Mouse (Mus musculus): Measurements from ENCODE around the gene Ern2. TPM values are rescaled to one million over a fixed set of nuclear protein-coding genes. Genes with fewer than 3 reads are reported as not detected.

Gene Ern2
- 2.4 and 3.6 TPM in 2 replicates for total RNA-seq (2014; rRNA removed)
- 2.0 and 2.6 TPM in 2 replicates for polyA plus RNA-seq (2015; fragmentation: Nextera tagmentation; extraction: Ambion mirVana)

DNA sequence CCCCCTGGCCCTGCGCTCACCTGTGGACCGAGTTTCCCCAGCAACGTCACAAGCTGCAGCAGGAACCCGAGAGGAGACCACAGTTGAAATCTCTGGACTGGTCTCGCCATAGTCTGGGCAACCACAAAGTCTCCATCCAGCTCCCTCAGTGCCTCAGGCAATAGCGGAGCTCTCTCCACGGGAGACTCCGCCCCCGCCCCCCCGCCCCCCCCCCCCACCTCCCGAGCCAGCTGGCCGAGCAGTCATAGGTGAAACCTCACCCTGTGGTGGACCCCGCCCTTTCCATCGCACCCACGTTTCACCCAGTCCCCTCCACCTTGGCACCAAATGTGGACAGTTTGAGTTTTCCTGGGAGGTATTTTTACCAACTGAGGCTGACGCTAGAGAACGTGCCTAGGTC, at the start of gene Ern2:
Gene Ern2 (minus strand): TSS at position 165 of the 400 bp plus-strand sequence.
- DNase-seq (ENCODE audit: low spot score) = no peak
- H3K27me3 ChIP-seq (ENCODE audit: insufficient read depth, low read length) = no peaks in the 10 kb centered on the region
- WGBS = 21% methylated on average over 16 of the region's 17 CpGs
- H3K9ac ChIP-seq (replicated peaks; ENCODE audit: low read length, poor library complexity, severe bottlenecking) = no peak within 1 kb of the TSS
- no peaks in the 10 kb centered on the region for H3K9me3 ChIP-seq (ENCODE audit: low read length)
- TF ChIP-seq CTCF (IDR thresholded peaks at IDR 0.05) = no peak
- H3K27ac ChIP-seq (ENCODE audit: low read depth, low read length) = no peak within 1 kb of the TSS
- H3K36me3 ChIP-seq (ENCODE audit: insufficient read depth, low read length) = no peaks in the 10 kb centered on the region
- H3K4me3 ChIP-seq (ENCODE audit: low read depth, low read length) = no peak within 1 kb of the TSS
- H3K4me2 ChIP-seq (ENCODE audit: low read depth, low read length, poor library complexity, severe bottlenecking) = peak within 1 kb of the TSS; percentile 28
- H3K4me1 ChIP-seq (ENCODE audit: insufficient read depth, low read length) = no peaks in the 10 kb centered on the region
- no peak for ATAC-seq (ENCODE audit: low FRiP score)

DNA sequence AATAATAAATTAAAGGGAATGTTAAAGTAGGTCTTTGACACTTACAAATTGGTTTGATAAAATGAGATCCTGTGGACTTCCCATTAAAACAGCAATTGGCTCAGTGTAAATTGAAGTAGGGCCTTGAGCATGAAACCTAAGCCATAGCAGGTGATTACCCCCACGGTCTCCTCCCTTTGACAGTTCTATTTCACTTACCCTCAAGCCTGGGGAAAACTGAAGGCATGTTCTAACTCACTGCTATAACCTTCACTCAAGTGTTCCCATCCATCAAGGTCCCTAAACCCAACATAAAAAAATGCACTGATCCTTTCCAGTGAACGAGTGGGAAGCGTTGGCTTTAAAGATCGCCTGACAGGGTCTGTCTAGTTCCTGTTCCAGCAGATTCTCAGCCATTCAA, 44.9 kb upstream of the Ern2 start:
- WGBS = 73% methylated on average over 4 of the region's 4 CpGs
- Histone ChIP-seq H3K9ac (replicated peaks; ENCODE audit: low read length, poor library complexity, severe bottlenecking) (no peak overlapping the region), H3K4me3 (ENCODE audit: low read depth, low read length) (no peak overlapping the region), H3K36me3 (ENCODE audit: insufficient read depth, low read length) (no peaks in the 10 kb centered on the region), H3K9me3 (ENCODE audit: low read length) (no peaks in the 10 kb centered on the region), H3K27ac (ENCODE audit: low read depth, low read length) (no peak overlapping the region), H3K4me2 (ENCODE audit: low read depth, low read length, poor library complexity, severe bottlenecking) (no peak overlapping the region), H3K27me3 (ENCODE audit: insufficient read depth, low read length) (no peaks in the 10 kb centered on the region), H3K4me1 (ENCODE audit: insufficient read depth, low read length) (no peaks in the 10 kb centered on the region; the same call in 1 of the 2 replicates)
- TF ChIP-seq CTCF (IDR thresholded peaks at IDR 0.05) = no peak
- no peak for ATAC-seq (ENCODE audit: low FRiP score)
- no peak for DNase-seq (ENCODE audit: low spot score)

DNA sequence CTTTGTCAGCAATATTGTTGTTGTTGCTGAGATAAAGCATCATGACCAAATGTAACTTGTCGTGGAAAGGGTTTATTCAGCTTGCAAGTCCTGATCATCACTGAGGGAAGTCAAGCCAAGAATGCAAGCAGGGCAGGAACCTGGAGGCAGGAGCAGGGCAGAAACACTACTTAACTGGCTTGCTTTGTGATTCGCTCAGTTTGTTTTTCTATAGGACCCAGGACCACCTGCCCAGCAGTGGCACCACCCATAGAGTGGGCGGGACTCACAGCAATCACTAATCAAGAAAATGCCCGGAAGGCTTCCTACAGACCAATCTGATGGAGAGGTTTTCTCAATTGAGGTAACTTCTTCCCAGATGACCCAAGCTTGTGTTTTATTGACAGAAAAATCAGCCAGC, 43.9 kb upstream of the Ern2 start:
- DNase-seq (ENCODE audit: low spot score) = no peak
- WGBS = 74% methylated on average over 4 of the region's 4 CpGs
- ATAC-seq (ENCODE audit: low FRiP score) = no peak
- H3K27ac ChIP-seq (ENCODE audit: low read depth, low read length) = no peak overlapping the region
- H3K4me1 ChIP-seq (ENCODE audit: insufficient read depth, low read length) = no peaks in the 10 kb centered on the region
- TF ChIP-seq CTCF (IDR thresholded peaks at IDR 0.05) = no peak
- no peak overlapping the region for H3K4me2 ChIP-seq (ENCODE audit: low read depth, low read length, poor library complexity, severe bottlenecking)
- H3K27me3 ChIP-seq (ENCODE audit: insufficient read depth, low read length) = no peaks in the 10 kb centered on the region
- H3K9me3 ChIP-seq (ENCODE audit: low read length) = no peaks in the 10 kb centered on the region
- H3K9ac ChIP-seq (replicated peaks; ENCODE audit: low read length, poor library complexity, severe bottlenecking) = no peak overlapping the region
- H3K36me3 ChIP-seq (ENCODE audit: insufficient read depth, low read length) = no peaks in the 10 kb centered on the region
- H3K4me3 ChIP-seq (ENCODE audit: low read depth, low read length) = no peak overlapping the region

DNA sequence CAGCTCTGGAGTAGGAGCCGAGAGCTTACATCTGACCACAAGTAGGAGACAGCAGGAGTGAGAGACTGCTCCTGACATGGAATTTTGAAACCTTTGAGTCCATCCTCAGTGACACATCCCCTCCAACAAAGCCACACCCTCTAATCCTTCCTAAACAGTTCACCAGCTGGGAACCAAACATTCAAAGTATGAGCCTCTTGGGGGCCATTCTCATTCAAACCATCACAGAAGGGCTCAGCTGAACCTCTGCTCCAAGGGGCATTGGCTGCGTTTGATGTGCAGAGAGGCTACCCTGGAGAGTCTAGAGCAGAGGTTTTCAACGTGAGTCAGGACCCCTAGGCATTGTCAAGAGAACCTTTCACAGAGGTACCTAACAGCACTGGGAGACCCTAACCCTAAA, 43.3 kb upstream of the Ern2 start:
- Histone ChIP-seq H3K4me2 (ENCODE audit: low read depth, low read length, poor library complexity, severe bottlenecking) (no peak overlapping the region), H3K4me3 (ENCODE audit: low read depth, low read length) (no peak overlapping the region), H3K27ac (ENCODE audit: low read depth, low read length) (no peak overlapping the region), H3K36me3 (ENCODE audit: insufficient read depth, low read length) (no peaks in the 10 kb centered on the region), H3K9me3 (ENCODE audit: low read length) (no peaks in the 10 kb centered on the region), H3K9ac (replicated peaks; ENCODE audit: low read length, poor library complexity, severe bottlenecking) (no peak overlapping the region), H3K27me3 (ENCODE audit: insufficient read depth, low read length) (no peaks in the 10 kb centered on the region), H3K4me1 (ENCODE audit: insufficient read depth, low read length) (no peaks in the 10 kb centered on the region)
- 52% methylated on average over 3 of the region's 3 CpGs for WGBS
- TF ChIP-seq CTCF (IDR thresholded peaks at IDR 0.05) = no peak
- DNase-seq (ENCODE audit: low spot score) (no peak), ATAC-seq (ENCODE audit: low FRiP score) (no peak)

DNA sequence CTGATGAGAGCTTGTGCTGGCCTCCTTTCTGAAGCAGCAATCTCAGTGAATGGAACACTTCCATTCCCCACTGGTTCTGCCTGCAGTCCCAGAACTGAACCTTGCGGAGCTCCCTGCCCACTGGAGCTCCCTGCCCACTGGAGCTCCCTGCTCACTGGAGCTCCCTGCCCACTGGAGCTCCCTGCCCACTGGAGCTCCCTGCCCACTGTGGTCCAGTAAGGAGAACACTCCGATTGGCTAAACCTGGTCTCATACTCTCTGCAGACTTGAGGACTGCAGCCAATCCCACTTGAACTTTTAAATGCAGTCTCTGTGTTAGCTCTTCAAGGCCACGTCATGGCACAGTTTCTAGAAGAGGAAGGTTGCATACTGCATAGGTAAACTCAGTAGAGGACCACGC, 40.7 kb upstream of the Ern2 start:
- 88% methylated on average over 4 of the region's 4 CpGs for WGBS
- DNase-seq (ENCODE audit: low spot score) (no peak), ATAC-seq (ENCODE audit: low FRiP score) (no peak)
- no peaks in the 10 kb centered on the region for H3K9me3 ChIP-seq (ENCODE audit: low read length)
- H3K9ac ChIP-seq (replicated peaks; ENCODE audit: low read length, poor library complexity, severe bottlenecking) = no peak overlapping the region
- no peak for TF ChIP-seq CTCF (IDR thresholded peaks at IDR 0.05)
- H3K27ac ChIP-seq (ENCODE audit: low read depth, low read length) = no peak overlapping the region
- no peaks in the 10 kb centered on the region for H3K4me1 ChIP-seq (ENCODE audit: insufficient read depth, low read length)
- H3K27me3 ChIP-seq (ENCODE audit: insufficient read depth, low read length) = no peaks in the 10 kb centered on the region
- no peak overlapping the region for H3K4me2 ChIP-seq (ENCODE audit: low read depth, low read length, poor library complexity, severe bottlenecking)
- H3K36me3 ChIP-seq (ENCODE audit: insufficient read depth, low read length) = no peaks in the 10 kb centered on the region
- H3K4me3 ChIP-seq (ENCODE audit: low read depth, low read length) = no peak overlapping the region

DNA sequence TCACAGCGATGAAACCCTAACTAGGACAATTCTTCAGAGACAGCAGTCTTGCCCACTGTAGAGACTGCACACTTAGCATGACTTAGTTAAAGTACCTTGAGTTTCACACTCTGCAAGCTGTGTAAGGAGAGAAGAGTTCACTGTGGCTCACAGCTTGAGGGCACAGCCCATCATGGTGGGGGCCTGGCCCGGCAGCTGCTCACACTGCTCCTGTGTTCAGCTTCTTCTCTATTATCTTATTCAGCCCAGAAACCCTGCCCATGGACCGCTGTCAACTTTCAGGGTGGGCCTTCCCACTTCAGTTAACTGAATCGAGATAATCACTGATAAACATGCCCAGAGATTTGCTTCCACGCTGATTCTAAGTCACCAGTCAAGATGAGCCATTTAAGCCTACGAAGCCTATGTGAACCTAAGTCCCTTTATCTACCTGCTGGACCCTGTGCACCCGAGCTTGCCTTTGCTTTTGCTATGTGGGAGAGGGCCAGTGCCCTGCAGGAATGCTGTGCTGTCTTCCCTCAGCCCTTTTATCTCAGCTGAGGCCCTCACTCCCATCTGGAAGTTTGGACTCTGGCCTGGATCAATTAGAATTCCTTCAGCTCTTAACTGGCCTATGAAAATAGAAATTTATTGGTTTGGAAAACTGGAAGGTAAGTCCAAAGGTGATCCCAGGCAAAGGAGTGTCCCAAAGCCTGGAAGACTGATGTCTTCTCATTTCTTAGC, 40.2 kb upstream of the Ern2 start:
- H3K4me3 ChIP-seq (ENCODE audit: low read depth, low read length) = no peak overlapping the region
- no peaks in the 10 kb centered on the region for H3K36me3 ChIP-seq (ENCODE audit: insufficient read depth, low read length)
- TF ChIP-seq CTCF (IDR thresholded peaks at IDR 0.05) = no peak
- no peak overlapping the region for H3K9ac ChIP-seq (replicated peaks; ENCODE audit: low read length, poor library complexity, severe bottlenecking)
- H3K4me1 ChIP-seq (ENCODE audit: insufficient read depth, low read length) = no peaks in the 10 kb centered on the region
- no peak overlapping the region for H3K4me2 ChIP-seq (ENCODE audit: low read depth, low read length, poor library complexity, severe bottlenecking)
- no peak for ATAC-seq (ENCODE audit: low FRiP score)
- H3K9me3 ChIP-seq (ENCODE audit: low read length) = no peaks in the 10 kb centered on the region
- WGBS = 71% methylated on average over 7 of the region's 7 CpGs
- no peaks in the 10 kb centered on the region for H3K27me3 ChIP-seq (ENCODE audit: insufficient read depth, low read length)
- H3K27ac ChIP-seq (ENCODE audit: low read depth, low read length) = no peak overlapping the region
- DNase-seq (ENCODE audit: low spot score) = no peak

Measured in midbrain, postnatal 0 days (tissue).